Mouse (Mus musculus): Measurements from ENCODE around the gene Ptprm. TPM values are rescaled to one million over a fixed set of nuclear protein-coding genes. Genes with fewer than 3 reads are reported as not detected.
A peak's percentile ranks its signal among the peaks of the same experiment; 100 is the strongest.

Gene Ptprm
- total RNA-seq, 2 experiments from 2014 or later, result 27.3 to 27.4 TPM

- no peak for DNase-seq (ENCODE audit: low spot score in 2 of 2)
Measured at GRCm38 (mm10) chr17:67346921-67347320, 7.3 kb downstream of the Ptprm start.

DNA sequence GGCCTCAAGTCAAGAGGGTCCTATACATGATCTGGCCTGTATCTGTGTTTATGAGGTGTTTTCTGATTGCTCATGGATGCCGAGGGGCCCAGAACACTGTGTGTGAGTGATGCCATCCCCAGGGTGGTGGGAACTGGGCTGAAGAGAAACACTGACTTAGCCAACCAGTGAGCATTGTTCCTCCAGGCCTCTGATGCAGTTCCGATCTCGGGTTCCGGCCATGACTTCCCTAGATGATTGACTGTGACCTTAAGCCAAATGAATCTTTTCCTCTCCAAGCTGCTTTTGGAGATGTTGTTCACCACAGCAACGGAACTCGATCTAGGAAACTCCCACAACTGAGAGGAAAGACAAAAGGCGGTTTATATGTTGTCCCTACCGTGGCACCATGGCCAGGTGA is 9.1 kb downstream of the Ptprm start:
- no peak for DNase-seq (ENCODE audit: low spot score in 2 of 2)

DNA sequence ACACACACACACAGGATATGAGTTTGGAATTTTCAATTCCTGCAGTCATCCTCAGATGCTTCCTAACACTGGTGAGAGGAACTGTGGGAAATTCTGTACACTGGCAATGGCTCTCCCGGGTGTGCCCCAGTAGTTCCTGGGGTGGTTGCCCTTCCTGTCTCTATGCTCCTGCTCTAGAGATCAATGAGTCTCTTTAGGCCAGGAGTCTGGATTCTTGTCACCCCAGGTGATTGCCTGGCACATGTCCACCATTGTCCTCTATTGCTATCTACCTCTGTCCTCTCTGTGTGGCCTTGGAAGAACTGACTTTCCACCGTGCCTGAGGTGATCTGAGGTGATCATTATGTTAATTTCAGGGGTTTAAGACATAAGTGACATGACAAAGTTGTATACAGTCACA is 10.8 kb downstream of the Ptprm start:
- DNase-seq (ENCODE audit: low spot score in 2 of 2), result no peak

DNA sequence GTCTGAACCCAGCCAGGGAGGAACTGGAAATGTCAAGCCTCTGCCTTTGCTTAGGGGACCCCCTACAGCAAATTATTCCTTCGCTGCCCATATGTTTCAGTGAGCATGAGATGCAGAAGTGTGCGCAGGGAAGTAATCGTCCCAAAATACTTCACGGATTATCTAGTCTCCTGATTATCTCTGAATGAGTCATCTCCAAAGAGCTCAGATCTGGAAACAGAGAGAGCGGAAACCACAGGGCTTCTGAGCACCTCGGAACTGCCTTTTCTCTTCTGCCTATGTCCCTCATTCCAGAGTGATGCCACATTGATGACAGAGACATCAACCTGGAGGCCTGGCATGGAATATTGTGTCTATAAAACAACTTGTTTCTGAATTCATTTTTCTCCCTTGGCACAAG is 11.3 kb downstream of the Ptprm start:
- no peak for DNase-seq (ENCODE audit: low spot score in 2 of 2)

- DNase-seq (ENCODE audit: low spot score in 2 of 2), result no peak
Measured at GRCm38 (mm10) chr17:67340362-67340761, 13.9 kb downstream of the Ptprm start.

GRCm38 (mm10) chr17:67339569-67339968 is 14.7 kb downstream of the Ptprm start:
- DNase-seq (ENCODE audit: low spot score in 2 of 2), result no peak

DNA sequence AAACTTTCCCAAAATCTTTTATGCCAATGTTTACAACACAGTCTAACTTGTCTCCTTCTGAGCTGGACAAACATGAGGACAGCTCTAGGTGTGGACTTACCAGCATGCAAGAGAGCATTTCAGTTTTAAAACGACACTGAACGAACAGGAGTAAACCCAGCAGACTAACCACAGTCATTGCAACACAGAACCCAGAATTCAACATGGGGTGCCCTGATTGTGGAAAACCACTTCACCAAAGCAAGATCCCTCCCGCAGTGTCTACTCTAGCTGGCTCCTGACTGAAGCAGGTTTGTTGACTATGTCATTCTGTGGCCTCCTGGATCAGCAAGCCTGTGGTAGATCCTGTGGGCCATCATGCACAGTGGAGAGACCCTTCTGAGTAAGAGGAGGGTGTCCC is 19.9 kb downstream of the Ptprm start:
- DNase-seq (ENCODE audit: low spot score in 2 of 2), result no peak

DNA sequence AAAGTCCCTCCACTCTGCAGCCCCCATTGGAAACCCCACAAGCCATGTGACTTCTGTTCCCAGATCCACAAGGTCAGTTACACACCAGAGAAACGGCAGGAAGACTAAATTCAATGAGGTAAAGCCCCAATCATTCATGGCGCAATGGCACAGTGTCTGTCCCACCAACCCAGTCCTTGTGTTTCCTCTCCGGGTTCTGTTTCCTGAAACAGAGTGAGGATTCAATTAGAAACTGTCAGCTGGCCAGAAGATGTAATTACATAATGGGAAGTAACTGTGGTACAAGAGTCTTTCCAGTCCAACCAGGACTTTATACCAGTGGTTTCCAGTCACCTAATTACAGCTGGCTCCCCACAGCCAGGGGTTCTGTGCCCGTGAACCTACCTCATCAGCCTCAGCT is 24.8 kb downstream of the Ptprm start:
- DNase-seq (ENCODE audit: low spot score in 2 of 2), result no peak

DNA sequence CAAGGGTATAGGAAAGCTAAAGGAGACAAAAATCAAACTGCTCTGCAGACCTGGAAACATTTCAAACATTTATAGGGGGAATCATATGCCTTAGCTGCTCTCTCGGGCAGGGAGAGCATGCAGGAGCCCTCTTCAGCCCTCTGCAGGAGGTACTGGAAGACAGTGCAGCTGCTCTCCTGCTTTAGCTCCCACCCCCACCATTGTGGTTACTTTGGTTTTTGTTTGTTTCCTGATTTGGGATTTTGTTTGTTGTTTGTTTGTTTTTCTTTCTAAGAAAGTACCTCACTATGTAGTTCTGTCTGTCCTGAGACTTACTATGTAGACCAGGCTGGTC is 29.8 kb downstream of the Ptprm start:
- no peak for DNase-seq (ENCODE audit: low spot score in 2 of 2)

- DNase-seq (ENCODE audit: low spot score in 2 of 2), result no peak
Measured at GRCm38 (mm10) chr17:67323777-67324498, 30.3 kb downstream of the Ptprm start.

DNA sequence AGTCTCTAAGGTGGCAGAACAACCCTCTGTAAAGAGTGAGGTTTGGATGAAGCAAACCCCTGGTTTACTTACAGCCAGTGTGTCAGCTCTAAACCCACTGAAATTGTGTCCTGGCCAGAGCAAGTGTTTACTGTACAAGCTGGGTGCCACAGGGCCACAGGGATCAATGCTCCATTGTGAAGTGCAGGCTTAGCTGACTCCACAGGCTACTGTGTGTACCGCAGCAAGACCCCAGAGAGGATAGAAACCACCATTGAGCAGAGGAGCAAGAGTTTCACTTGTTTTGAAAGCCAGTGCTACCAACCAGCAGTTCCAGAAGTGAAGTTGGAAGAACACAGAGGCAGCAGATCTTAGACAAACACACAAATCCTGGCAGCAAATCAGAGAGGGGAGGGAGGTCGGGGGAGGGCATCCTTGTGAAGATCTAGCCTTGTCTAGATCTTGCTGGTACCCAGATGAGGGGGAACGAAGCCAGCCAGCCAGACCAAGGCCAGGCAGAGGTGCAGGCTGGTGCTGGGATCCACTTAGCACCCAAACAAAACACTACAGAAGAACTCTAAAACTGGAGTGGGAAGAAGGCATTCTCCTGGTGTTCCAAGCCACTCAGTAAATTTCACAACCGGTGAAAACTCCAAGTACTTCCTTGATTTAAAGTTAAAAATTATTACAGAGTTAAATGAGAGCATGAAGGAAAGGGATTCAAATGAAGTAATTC is 39.6 kb downstream of the Ptprm start:
- DNase-seq (ENCODE audit: low spot score in 2 of 2), result no peak

- DNase-seq (ENCODE audit: low spot score in 2 of 2), result no peak
Measured at GRCm38 (mm10) chr17:67308421-67308820, 45.8 kb downstream of the Ptprm start.

GRCm38 (mm10) chr17:67306066-67306845 is 48.0 kb downstream of the Ptprm start:
- no peak for DNase-seq (ENCODE audit: low spot score in 2 of 2)

DNA sequence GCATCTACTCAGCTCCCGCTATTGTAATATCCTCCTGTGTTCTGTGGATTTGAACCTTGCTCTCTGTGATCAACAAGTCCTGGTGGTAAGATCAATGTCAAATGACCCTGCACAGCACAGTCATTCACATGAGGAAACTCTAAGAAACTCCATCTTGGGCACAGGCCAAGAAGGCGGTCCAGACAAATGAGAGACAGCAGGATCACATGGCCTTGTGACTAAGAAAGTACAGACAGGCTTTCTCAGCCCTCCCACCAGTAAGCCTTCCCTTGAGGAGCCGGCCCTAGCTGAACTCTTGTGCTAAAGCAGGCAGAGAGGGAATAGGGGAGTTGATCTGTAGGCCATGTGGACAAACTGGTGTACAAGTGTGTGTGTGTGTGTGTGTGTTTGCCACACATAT is 49.4 kb downstream of the Ptprm start:
- DNase-seq (ENCODE audit: low spot score in 2 of 2), result peak; percentile 51 to 52

DNA sequence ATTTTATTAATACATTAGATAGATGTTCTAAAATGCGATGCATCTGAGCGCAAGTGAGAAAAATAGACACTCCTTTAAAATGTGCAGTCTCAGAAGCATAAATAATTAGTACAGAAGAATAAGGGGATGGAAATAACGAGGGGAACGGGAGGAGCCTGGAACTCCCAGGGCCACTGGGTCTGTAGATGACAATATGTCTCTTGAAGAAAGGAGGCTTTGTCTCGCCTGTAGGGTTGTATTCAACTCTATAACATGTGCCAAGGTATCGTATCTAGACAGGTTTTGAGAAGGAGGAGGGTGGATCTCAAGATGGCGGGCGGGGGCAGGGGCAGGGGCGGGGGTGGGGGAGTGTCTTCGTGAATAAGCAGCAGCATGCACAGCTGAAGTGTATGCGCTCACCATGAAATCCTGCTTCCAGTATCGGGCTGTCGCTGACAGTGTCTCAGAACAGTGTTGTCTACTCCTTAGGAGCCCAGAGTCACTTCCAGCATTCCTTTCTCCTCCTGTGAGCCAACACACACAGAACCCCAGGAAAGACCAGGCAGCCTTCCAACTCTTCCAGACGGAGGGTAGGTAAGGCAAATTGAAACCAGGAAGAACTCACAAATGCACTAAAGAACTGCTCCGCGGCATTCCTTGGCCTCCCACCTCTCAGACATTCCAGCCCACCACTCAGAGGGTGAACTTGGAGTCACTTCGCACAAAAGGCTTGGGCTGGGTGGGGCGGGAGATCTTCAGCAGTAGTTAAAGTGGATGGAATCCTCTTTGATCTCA is 50.7 kb downstream of the Ptprm start:
- DNase-seq (ENCODE audit: low spot score in 2 of 2), result no peak

DNA sequence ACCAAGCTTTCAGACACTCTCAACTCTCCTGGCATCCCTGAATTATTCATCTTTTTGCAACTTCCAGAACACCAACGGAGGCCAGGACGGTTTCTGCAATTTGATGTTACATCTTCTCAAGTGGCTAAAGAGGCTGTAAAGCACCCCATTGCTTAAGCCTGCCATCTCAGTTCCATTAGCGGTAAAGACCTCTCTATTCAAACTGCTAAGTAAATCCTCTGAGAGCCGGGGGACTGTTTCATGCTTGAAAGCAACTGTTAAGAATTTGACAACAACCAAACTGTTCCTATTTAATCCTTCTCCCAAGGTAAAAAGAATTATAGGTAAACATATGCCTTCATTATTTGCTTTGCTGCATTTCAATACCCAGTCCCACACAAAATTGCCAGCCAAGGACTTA is 51.7 kb downstream of the Ptprm start:
- DNase-seq (ENCODE audit: low spot score in 2 of 2), result no peak

GRCm38 (mm10) chr17:67302074-67302473 is 52.2 kb downstream of the Ptprm start:
- no peak for DNase-seq (ENCODE audit: low spot score in 2 of 2)

DNA sequence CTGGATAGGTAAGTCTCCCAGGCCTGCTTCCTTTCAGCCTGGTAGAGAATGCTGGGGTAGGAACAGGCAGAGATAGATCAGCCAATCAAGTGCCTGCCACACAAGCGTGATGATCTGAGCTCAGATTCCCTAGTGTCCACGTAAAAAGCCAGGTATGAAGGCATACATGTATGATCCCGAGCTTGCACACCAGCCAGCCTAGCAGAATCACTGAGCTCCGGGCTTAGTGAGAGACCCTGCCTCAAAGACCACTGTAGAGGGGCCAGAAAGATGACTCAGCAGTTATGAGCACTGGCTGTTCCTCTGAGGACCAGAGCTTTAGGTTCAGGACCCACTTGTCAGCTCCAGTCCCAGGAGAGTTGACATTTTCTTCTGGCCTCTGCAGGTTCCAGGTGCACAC is 52.9 kb downstream of the Ptprm start:
- no peak for DNase-seq (ENCODE audit: low spot score in 2 of 2)

DNA sequence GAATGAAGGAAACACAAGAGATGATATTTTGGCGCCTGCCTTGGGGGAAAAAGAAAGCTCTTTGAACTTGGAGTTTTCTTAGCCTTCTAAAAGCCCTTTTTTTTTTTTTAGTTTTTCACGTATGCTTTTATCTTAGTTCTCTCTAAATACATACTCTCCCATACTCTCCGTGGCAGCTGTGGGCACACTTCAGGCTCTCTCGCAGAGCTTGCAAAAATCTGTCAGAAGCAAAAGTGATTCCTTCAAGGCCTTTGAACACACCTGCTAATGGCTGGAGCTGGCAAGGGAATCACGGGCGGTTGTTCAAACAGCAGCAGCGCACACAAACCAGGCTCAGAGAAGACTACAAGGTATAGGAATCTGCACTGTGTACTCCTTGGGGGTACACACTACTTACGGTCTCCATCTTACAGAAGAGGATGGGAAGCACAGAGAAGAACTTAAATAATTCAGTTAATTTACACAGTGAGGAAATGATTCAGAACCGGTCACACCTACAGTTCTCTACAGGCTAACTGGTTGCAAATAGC is 55.9 kb downstream of the Ptprm start:
- DNase-seq (ENCODE audit: low spot score in 2 of 2), result no peak

DNA sequence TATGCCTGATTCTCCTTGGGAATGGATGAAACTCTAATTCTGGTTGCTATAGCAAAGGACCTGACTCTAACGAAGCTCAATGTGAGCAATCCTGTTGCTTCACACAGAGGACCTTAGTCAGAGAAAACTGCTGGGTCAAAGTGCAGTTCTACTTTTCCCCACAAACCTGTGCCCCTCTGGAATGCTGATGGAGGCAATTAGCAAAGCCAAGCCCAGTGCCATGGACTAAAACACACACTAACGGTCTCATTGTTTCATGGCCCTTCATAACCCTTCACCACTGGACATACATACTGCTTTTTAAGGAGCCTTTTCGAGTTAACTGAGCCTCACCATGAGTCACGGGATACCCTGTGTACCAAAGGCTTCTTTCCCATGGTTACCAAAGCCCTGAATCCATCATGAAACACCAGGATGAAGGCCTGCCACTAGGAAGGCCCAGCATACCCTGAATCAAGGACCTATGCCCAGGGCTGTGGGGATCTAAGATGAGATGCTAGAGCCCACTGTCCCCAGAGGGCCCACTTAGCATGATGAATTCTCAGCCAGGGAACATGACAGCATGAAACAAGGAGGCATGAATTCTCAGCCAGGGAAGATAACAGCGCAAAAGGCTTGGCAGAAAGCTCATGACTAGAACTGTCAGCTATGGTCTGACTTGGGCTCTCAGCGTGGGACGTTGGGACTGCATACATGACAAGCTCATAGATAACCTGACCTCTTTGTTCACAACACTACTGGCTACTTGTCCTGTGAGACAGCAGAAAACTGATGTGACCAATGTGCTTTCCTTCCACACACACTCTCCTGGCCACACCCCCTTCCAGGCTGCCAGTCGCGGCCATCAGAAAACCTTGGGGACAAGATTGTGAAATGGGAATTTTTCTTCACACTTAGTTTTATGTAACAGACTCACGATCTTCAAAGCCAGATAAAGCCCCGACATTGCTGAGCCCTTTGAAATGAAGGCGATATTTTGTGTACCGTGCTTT is 57.4 kb downstream of the Ptprm start:
- no peak for DNase-seq (ENCODE audit: low spot score in 2 of 2)

Measured in adrenal gland, adult 18-20 months (tissue).